Mouse (Mus musculus) E14TG2a.4 (cell line): ENCODE results near the gene Jmjd1c.

Source experiments
- CTCF ChIP-seq: conservative IDR thresholded peaks from 2 replicates; pipeline ENCODE4 v1.5.1; 2014; ENCODE audit warnings: low read length
- POU5F1 ChIP-seq: IDR thresholded peaks from 2 replicates; pipeline ENCODE4 v1.6.1; 2014; ENCODE audit warnings: low read length, borderline replicate concordance

GRCm38 (mm10) chr10:67113833-67114232, 17.9 kb downstream of the Jmjd1c start:
- TF ChIP-seq CTCF (no peak), POU5F1 (no peak)
